Mouse (Mus musculus) kidney, adult 2 months (tissue): ENCODE data around the gene Gsdma2.

Experiments used
- CTCF ChIP-seq: fragments of 200-500 bp; conservative IDR thresholded peaks from 2 replicates; pipeline ENCODE4 v1.5.1; 2011; ENCODE audit warnings: low read depth, mild to moderate bottlenecking, control low read depth, low read length, moderate library complexity, mixed read lengths; ENCODE audit not compliant: insufficient read depth, insufficient read length
- POLR2A ChIP-seq: fragments of 200-500 bp; IDR thresholded peaks from one replicate; pipeline ENCODE4 v1.6.1; 2011; ENCODE audit warnings: low read depth, low read length, control low read depth

DNA sequence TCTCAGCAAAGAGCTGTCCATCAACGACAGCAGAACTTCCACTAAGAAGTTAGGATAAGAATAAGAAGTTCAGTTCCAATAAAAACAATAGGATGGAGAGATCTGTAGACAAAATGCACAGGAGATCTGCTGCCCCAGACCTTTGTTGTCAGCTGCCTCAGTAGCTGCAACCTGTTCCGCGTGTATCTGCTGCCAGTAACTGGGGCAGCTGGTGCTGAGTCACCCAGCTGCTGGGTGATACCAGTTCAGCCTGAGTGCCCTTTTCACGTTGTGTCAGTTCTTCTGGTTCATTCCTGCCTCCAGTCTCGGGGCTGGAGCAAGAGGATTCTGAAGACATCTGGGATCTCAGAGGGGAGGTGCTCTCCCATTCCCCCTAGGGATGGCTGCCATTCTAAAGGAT is 25.3 kb downstream of the Gsdma2 start:
- TF ChIP-seq CTCF (no peak), POLR2A (no peak)
